Mouse (Mus musculus) forebrain, embryonic 16.5 days (tissue): Measurements from ENCODE around the gene Ovca2. TPM values are rescaled to one million over a fixed set of nuclear protein-coding genes. Genes with fewer than 3 reads are reported as not detected.

Experiments
- ATAC-seq: fragments of 200-750 bp; cut with Nextera tagmentation; 2 replicates; pipeline ENCODE4 v1.8.0; 2017; ENCODE audit warnings: mild to moderate bottlenecking, moderate library complexity
- H3K27ac ChIP-seq: fragments of 300-500 bp; sonication (generic); 2 replicates; pipeline ENCODE4 v1.5.1; 2014; ENCODE audit warnings: low read length, control low read depth
- H3K27me3 ChIP-seq: fragments of 300-500 bp; sonication (generic); replicated peaks from 2 replicates; pipeline ENCODE4 v1.6.1; 2014; ENCODE audit warnings: low read length; ENCODE audit not compliant: control insufficient read depth, insufficient read depth
- H3K36me3 ChIP-seq: fragments of 300-500 bp; sonication (generic); 2 replicates; pipeline ENCODE4 v1.6.1; 2014; ENCODE audit not compliant: control insufficient read depth, insufficient read depth
- H3K4me1 ChIP-seq: fragments of 300-500 bp; sonication (generic); replicated peaks from 2 replicates; pipeline ENCODE4 v1.6.1; 2014; ENCODE audit warnings: low read length; ENCODE audit not compliant: control insufficient read depth, insufficient read depth
- H3K4me2 ChIP-seq: fragments of 300-500 bp; sonication (generic); 2 replicates; pipeline ENCODE4 v1.6.1; 2014; ENCODE audit warnings: mild to moderate bottlenecking, low read length, control low read depth
- H3K4me3 ChIP-seq: fragments of 300-500 bp; sonication (generic); replicated peaks from 2 replicates; pipeline ENCODE4 v1.5.1; 2014; ENCODE audit warnings: mild to moderate bottlenecking, low read length, control low read depth
- H3K9ac ChIP-seq: fragments of 300-500 bp; sonication (generic); replicated peaks from 2 replicates; pipeline ENCODE4 v1.6.1; 2014; ENCODE audit warnings: low read depth, low read length, control low read depth
- H3K9me3 ChIP-seq: fragments of 300-500 bp; sonication (generic); 2 replicates; pipeline ENCODE4 v1.6.1; 2016; ENCODE audit warnings: low read length; ENCODE audit not compliant: control insufficient read depth
- WGBS: fragments of 180-500 bp; shearing (Covaris S2); extraction: QIAGEN DNeasy Blood & Tissue Kit; methylation state at CpG from one replicate; pipeline ENCODE4 v1.1.7; 2014; 5-methylcytosine and 5-hydroxymethylcytosine counted together
- polyA plus RNA-seq: library from polyadenylated mRNA; unstranded; fragments of >200 nt; fragmentation: Nextera tagmentation; extraction: Ambion mirVana; gene quantifications from 2 replicates; pipeline ENCODE4 v1.2.1, GENCODE M21; 2015

Ovca2 gene
- polyA plus RNA-seq, 1 experiment from 2014 or later, result 18.0 TPM

GRCm38 (mm10) chr11:75160954-75161353, 17.7 kb downstream of the Ovca2 start:
- no peak overlapping the region for H3K9ac ChIP-seq

GRCm38 (mm10) chr11:75159564-75159963, 19.1 kb downstream of the Ovca2 start:
- H3K4me3 ChIP-seq, result no peak overlapping the region
- H3K4me1 ChIP-seq, result no peaks in the 10 kb centered on the region
- no peak overlapping the region for H3K4me2 ChIP-seq
- peaks cover 5% of the 10 kb centered on the region; the same call in 1 of the 2 replicates for H3K36me3 ChIP-seq
- H3K27me3 ChIP-seq, result peaks cover 13% of the 10 kb centered on the region
- ATAC-seq, result no peak
- WGBS, result 70% methylated on average over 2 of the region's 2 CpGs
- no peak overlapping the region for H3K9ac ChIP-seq
- H3K9me3 ChIP-seq, result no peaks in the 10 kb centered on the region
- H3K27ac ChIP-seq, result no peak overlapping the region

More at GRCm38 (mm10) chr11:75160954-75161353, 17.7 kb downstream of the Ovca2 start:
- H3K36me3 ChIP-seq, result peaks cover 5% of the 10 kb centered on the region; the same call in 1 of the 2 replicates
- WGBS, result 76% methylated on average over 7 of the region's 7 CpGs
- H3K4me2 ChIP-seq, result no peak overlapping the region
- ATAC-seq, result no peak
- no peak overlapping the region for H3K4me3 ChIP-seq
- H3K27ac ChIP-seq, result no peak overlapping the region
- no peaks in the 10 kb centered on the region; the same call in 1 of the 2 replicates for H3K9me3 ChIP-seq
- H3K27me3 ChIP-seq, result peaks cover 26% of the 10 kb centered on the region
- peaks cover 7% of the 10 kb centered on the region for H3K4me1 ChIP-seq

GRCm38 (mm10) chr11:75158432-75158831, 20.2 kb downstream of the Ovca2 start:
- Histone ChIP-seq H3K4me3 (no peak overlapping the region), H3K9ac (no peak overlapping the region), H3K27me3 (peaks cover 3% of the 10 kb centered on the region; the same call in 1 of the 2 replicates), H3K9me3 (no peaks in the 10 kb centered on the region), H3K4me2 (no peak overlapping the region), H3K4me1 (no peaks in the 10 kb centered on the region), H3K36me3 (peaks cover 5% of the 10 kb centered on the region; the same call in 1 of the 2 replicates), H3K27ac (no peak overlapping the region)
- ATAC-seq, result no peak
- WGBS, result 94% methylated on average over 14 of the region's 14 CpGs

GRCm38 (mm10) chr11:75157901-75158300, 20.7 kb downstream of the Ovca2 start:
- Histone ChIP-seq H3K36me3 (peaks cover 3% of the 10 kb centered on the region; the same call in 1 of the 2 replicates), H3K9me3 (no peaks in the 10 kb centered on the region), H3K4me2 (no peak overlapping the region), H3K4me1 (no peaks in the 10 kb centered on the region), H3K27me3 (no peaks in the 10 kb centered on the region), H3K4me3 (no peak overlapping the region), H3K9ac (no peak overlapping the region), H3K27ac (no peak overlapping the region)
- no peak for ATAC-seq
- WGBS, result 75% methylated on average over 2 of the region's 2 CpGs

- Histone ChIP-seq H3K27ac (no peak overlapping the region), H3K4me1 (no peaks in the 10 kb centered on the region), H3K9ac (no peak overlapping the region), H3K4me2 (no peak overlapping the region), H3K27me3 (no peaks in the 10 kb centered on the region), H3K36me3 (peaks cover 2% of the 10 kb centered on the region; the same call in 1 of the 2 replicates), H3K9me3 (no peaks in the 10 kb centered on the region), H3K4me3 (no peak overlapping the region)
- 45% methylated on average over 4 of the region's 4 CpGs for WGBS
- no peak for ATAC-seq
Measured at GRCm38 (mm10) chr11:75157037-75157436, 21.6 kb downstream of the Ovca2 start.

GRCm38 (mm10) chr11:75156416-75156815, 22.2 kb downstream of the Ovca2 start:
- no peak for ATAC-seq
- Histone ChIP-seq H3K27ac (no peak overlapping the region), H3K27me3 (no peaks in the 10 kb centered on the region), H3K4me1 (no peaks in the 10 kb centered on the region), H3K9ac (no peak overlapping the region), H3K36me3 (peaks cover 2% of the 10 kb centered on the region; the same call in 1 of the 2 replicates), H3K4me2 (no peak overlapping the region), H3K9me3 (no peaks in the 10 kb centered on the region), H3K4me3 (no peak overlapping the region)
- 73% methylated on average over 5 of the region's 5 CpGs for WGBS

GRCm38 (mm10) chr11:75155985-75156384, 22.6 kb downstream of the Ovca2 start:
- Histone ChIP-seq H3K9me3 (no peaks in the 10 kb centered on the region), H3K4me3 (no peak overlapping the region), H3K27me3 (no peaks in the 10 kb centered on the region), H3K36me3 (peaks cover 2% of the 10 kb centered on the region; the same call in 1 of the 2 replicates), H3K9ac (no peak overlapping the region), H3K4me2 (no peak overlapping the region), H3K4me1 (no peaks in the 10 kb centered on the region), H3K27ac (no peak overlapping the region)
- WGBS, result 85% methylated on average over 6 of the region's 6 CpGs
- ATAC-seq, result no peak

- Histone ChIP-seq H3K36me3 (0 out of 2 replicates have a peak, but pooled peaks cover 2% of the 10 kb centered on the region), H3K9ac (no peak overlapping the region), H3K9me3 (no peaks in the 10 kb centered on the region), H3K27ac (no peak overlapping the region), H3K4me3 (no peak overlapping the region), H3K4me2 (no peak overlapping the region), H3K27me3 (no peaks in the 10 kb centered on the region), H3K4me1 (no peaks in the 10 kb centered on the region)
- no peak for ATAC-seq
- 76% methylated on average over 6 of the region's 6 CpGs for WGBS
Measured at GRCm38 (mm10) chr11:75154053-75154585, 24.5 kb downstream of the Ovca2 start.

- 81% methylated on average over 18 of the region's 18 CpGs for whole genome bisulfite sequencing
- no peaks in the 10 kb centered on the region for H3K4me1 ChIP-seq
Measured at GRCm38 (mm10) chr11:75152603-75153557, 25.8 kb downstream of the Ovca2 start.

More at GRCm38 (mm10) chr11:75152603-75153557, 25.8 kb downstream of the Ovca2 start:
- no peak overlapping the region for H3K9ac ChIP-seq
- no peak overlapping the region for H3K4me3 ChIP-seq
- ATAC-seq, result no peak
- no peak overlapping the region for H3K4me2 ChIP-seq
- H3K9me3 ChIP-seq, result no peaks in the 10 kb centered on the region
- no peak overlapping the region for H3K27ac ChIP-seq
- no peaks in the 10 kb centered on the region for H3K27me3 ChIP-seq
- H3K36me3 ChIP-seq, result 0 out of 2 replicates have a peak, but pooled peaks cover 2% of the 10 kb centered on the region
